Mouse (Mus musculus): ENCODE data around the gene Ankrd50.

DNA sequence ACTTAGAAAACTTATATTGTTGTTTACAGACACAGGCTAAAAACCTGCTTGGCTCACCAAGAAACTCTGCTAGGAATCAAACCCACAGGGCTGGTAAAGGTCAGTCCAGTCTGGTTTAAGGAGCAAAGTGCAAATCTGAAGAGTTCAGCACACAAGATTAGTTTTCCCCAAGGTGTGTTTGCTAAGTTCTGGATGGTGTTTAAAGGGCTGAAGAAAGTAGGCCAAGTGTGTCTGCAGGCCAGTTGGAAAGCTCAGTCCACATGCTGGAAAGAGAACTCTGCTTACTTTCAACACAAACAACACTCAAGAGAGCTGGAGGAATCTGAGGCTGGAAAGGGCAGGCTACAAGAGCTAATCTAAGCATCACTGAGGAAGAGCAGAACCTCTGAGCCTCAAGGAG, 13.1 kb downstream of the Ankrd50 start:
- no peak for TF ChIP-seq GATA1 (IDR thresholded peaks at IDR 0.05; ENCODE audit: low read length)
- no peak for TF ChIP-seq TAL1 (IDR thresholded peaks at IDR 0.05; ENCODE audit: low read length)

Measured in erythroblast, embryonic 14.5 days (primary cell).